35 mouse cellular contexts compared by ENCODE assay signal in genomic region chr4:43700707-43701106, GRCm38 (mm10). TPM values are rescaled to one million over a fixed set of nuclear protein-coding genes. Genes with fewer than 3 reads are reported as not detected.
"Had no signal": no experiment of that assay in that cellular context is flagged by ENCODE, and none has a peak within 500 bp of the region (broad histone marks: within the 10 kb centered on the region; RNA-seq: fewer than 3 reads in every experiment).

Olfr70 (minus strand) TSS chr4:43700807.

- H3K4me1 ChIP-seq: embryonic facial prominence, embryonic 10.5 days; embryonic facial prominence, embryonic 12.5 days; embryonic facial prominence, embryonic 13.5 days; forebrain, embryonic 10.5 days; forebrain, embryonic 12.5 days; forebrain, embryonic 13.5 days; forebrain, embryonic 15.5 days had no signal

- H3K4me3 ChIP-seq: embryonic facial prominence, embryonic 10.5 days; embryonic facial prominence, embryonic 12.5 days; embryonic facial prominence, embryonic 13.5 days; embryonic facial prominence, embryonic 15.5 days; erythroblast, embryonic 14.5 days; forebrain, embryonic 10.5 days; forebrain, embryonic 12.5 days; forebrain, embryonic 13.5 days; forebrain, embryonic 15.5 days; gastrocnemius, adult 2 months; heart, adult 2 months had no signal

- H3K4me2 ChIP-seq: embryonic facial prominence, embryonic 12.5 days; embryonic facial prominence, embryonic 13.5 days; embryonic facial prominence, embryonic 15.5 days; forebrain, embryonic 12.5 days; forebrain, embryonic 13.5 days; forebrain, embryonic 15.5 days had no signal

- ATAC-seq: forebrain, embryonic 13.5 days; forebrain, embryonic 14.5 days; forebrain, embryonic 15.5 days; forebrain, embryonic 16.5 days; forebrain, postnatal 0 days had no signal

- H3K9me3 ChIP-seq: embryonic facial prominence, embryonic 10.5 days; embryonic facial prominence, embryonic 12.5 days; embryonic facial prominence, embryonic 13.5 days; embryonic facial prominence, embryonic 15.5 days; forebrain, embryonic 10.5 days; forebrain, embryonic 12.5 days; forebrain, embryonic 13.5 days; forebrain, embryonic 15.5 days had no signal

- H3K27me3 ChIP-seq: embryonic facial prominence, embryonic 12.5 days; embryonic facial prominence, embryonic 15.5 days; forebrain, embryonic 12.5 days; forebrain, embryonic 13.5 days; forebrain, embryonic 15.5 days had no signal

- H3K27ac ChIP-seq: embryonic facial prominence, embryonic 10.5 days; embryonic facial prominence, embryonic 12.5 days; embryonic facial prominence, embryonic 13.5 days; embryonic facial prominence, embryonic 15.5 days; forebrain, embryonic 10.5 days; forebrain, embryonic 12.5 days; forebrain, embryonic 13.5 days; forebrain, embryonic 15.5 days; gastrocnemius, adult 2 months; heart, adult 2 months had no signal

- H3K36me3 ChIP-seq: embryonic facial prominence, embryonic 10.5 days; embryonic facial prominence, embryonic 12.5 days; embryonic facial prominence, embryonic 13.5 days; embryonic facial prominence, embryonic 15.5 days; forebrain, embryonic 10.5 days; forebrain, embryonic 12.5 days; forebrain, embryonic 15.5 days had no signal

- DNase-seq: cerebellum, adult 2 months; cerebellum, adult 8-10 months; cerebellum, adult 9-10 months; cerebellum, adult 9-11 months; cerebellum, postnatal 10 days; cerebellum, postnatal 14 days; cerebellum, postnatal 25 days; cerebellum, postnatal 36 days; embryo, embryonic 11 days; forebrain, postnatal 0 days; gastrocnemius, adult 2 months; gastrocnemius, postnatal 10 days; gastrocnemius, postnatal 14 days; gastrocnemius, postnatal 25 days; gastrocnemius, postnatal 36 days; heart, adult 11 months; heart, adult 18-20 months; heart, adult 2 months had no signal

- H3K9ac ChIP-seq: embryonic facial prominence, embryonic 12.5 days; embryonic facial prominence, embryonic 13.5 days; embryonic facial prominence, embryonic 15.5 days; forebrain, embryonic 12.5 days; forebrain, embryonic 13.5 days; forebrain, embryonic 15.5 days; forebrain, postnatal 0 days had no signal

RNA-seq across cellular contexts. Expression of gene Olfr70, which starts in this region (rescaled TPM):
- polyA plus RNA-seq: cerebellum, adult 2 months; cortical plate, adult 2 months; embryonic facial prominence, embryonic 11.5 days; embryonic facial prominence, embryonic 12.5 days; embryonic facial prominence, embryonic 13.5 days; embryonic facial prominence, embryonic 14.5 days; embryonic facial prominence, embryonic 15.5 days; erythroblast, embryonic 14.5 days; forebrain, embryonic 10.5 days; forebrain, embryonic 11.5 days; forebrain, embryonic 12.5 days; forebrain, embryonic 13.5 days; forebrain, embryonic 14.5 days; forebrain, embryonic 15.5 days; forebrain, embryonic 16.5 days; forebrain, postnatal 0 days; frontal cortex, adult 2 months; gonadal fat pad, adult 2 months; heart, adult 2 months had no signal
